Mouse (Mus musculus): Measurements from ENCODE around the gene Ccdc136. TPM values are rescaled to one million over a fixed set of nuclear protein-coding genes. Genes with fewer than 3 reads are reported as not detected.

Ccdc136 gene
- total RNA-seq, 2 experiments from 2014 or later, result 95.7 to 101 TPM

- intact Hi-C loops (cut with DNase I), result no loop called here
These were observed 38.0 kb downstream of the Ccdc136 start for GRCm38 (mm10) chr6:29433804-29434795.

GRCm38 (mm10) chr6:29434911-29435691, 39.0 kb downstream of the Ccdc136 start:
- intact Hi-C loops (cut with DNase I), result no loop called here
- peak in 1 of 2 experiments; percentile 80 for DNase-seq (ENCODE audit: extremely low spot score in 1 of 2, low spot score in 2 of 2)

More at GRCm38 (mm10) chr6:29433804-29434795, 38.0 kb downstream of the Ccdc136 start:
- DNase-seq (ENCODE audit: extremely low spot score in 1 of 2, low spot score in 2 of 2), result peak in 1 of 2 experiments; percentile 48

GRCm38 (mm10) chr6:29435940-29436451, 39.9 kb downstream of the Ccdc136 start:
- DNase-seq (ENCODE audit: extremely low spot score in 1 of 2, low spot score in 2 of 2), result peak in 1 of 2 experiments; percentile 54
- intact Hi-C loops (cut with DNase I), result no loop called here

- intact Hi-C loops (cut with DNase I), result no loop called here
- DNase-seq (ENCODE audit: extremely low spot score in 1 of 2, low spot score in 2 of 2), result peak in 1 of 2 experiments; percentile 65
These were observed 40.4 kb downstream of the Ccdc136 start for GRCm38 (mm10) chr6:29436461-29436934.

- DNase-seq (ENCODE audit: extremely low spot score in 1 of 2, low spot score in 2 of 2), result peak in 1 of 2 experiments; percentile 30
- intact Hi-C loops (cut with DNase I), result no loop called here
These were observed 43.1 kb downstream of the Ccdc136 start for GRCm38 (mm10) chr6:29439251-29439650.

GRCm38 (mm10) chr6:29439789-29440188, 43.7 kb downstream of the Ccdc136 start:
- intact Hi-C loops (cut with DNase I), result no loop called here
- DNase-seq (ENCODE audit: extremely low spot score in 1 of 2, low spot score in 2 of 2), result peak in 1 of 2 experiments; percentile 13

- intact Hi-C loops (cut with DNase I), result no loop called here
- DNase-seq (ENCODE audit: extremely low spot score in 1 of 2, low spot score in 2 of 2), result peak in 1 of 2 experiments; percentile 55
These were observed 48.7 kb downstream of the Ccdc136 start for GRCm38 (mm10) chr6:29444773-29445172.

- intact Hi-C loops (cut with DNase I), result no loop called here
- peak in 1 of 2 experiments; percentile 33 for DNase-seq (ENCODE audit: extremely low spot score in 1 of 2, low spot score in 2 of 2)
These were observed 49.2 kb downstream of the Ccdc136 start for GRCm38 (mm10) chr6:29445354-29445753.

GRCm38 (mm10) chr6:29449858-29450257, 53.7 kb downstream of the Ccdc136 start:
- DNase-seq (ENCODE audit: extremely low spot score in 1 of 2, low spot score in 2 of 2), result no peak
- intact Hi-C loops (cut with DNase I), result no loop called here

- DNase-seq (ENCODE audit: extremely low spot score in 1 of 2, low spot score in 2 of 2), result no peak
These were observed 54.6 kb downstream of the Ccdc136 start for GRCm38 (mm10) chr6:29450667-29451066.

GRCm38 (mm10) chr6:29461502-29461901, 65.4 kb downstream of the Ccdc136 start:
- intact Hi-C loops (cut with DNase I), result no loop called here
- DNase-seq (ENCODE audit: extremely low spot score in 1 of 2, low spot score in 2 of 2), result no peak

More at GRCm38 (mm10) chr6:29450667-29451066, 54.6 kb downstream of the Ccdc136 start:
- intact Hi-C loops (cut with DNase I), result no loop called here

- DNase-seq (ENCODE audit: extremely low spot score in 1 of 2, low spot score in 2 of 2), result no peak
- intact Hi-C loops (cut with DNase I), result no loop called here
These were observed 67.3 kb downstream of the Ccdc136 start for GRCm38 (mm10) chr6:29463388-29463787.

GRCm38 (mm10) chr6:29467583-29468354, 71.7 kb downstream of the Ccdc136 start, which contains the start of gene Atp6v1f:
Atp6v1f (plus strand) TSS chr6:29467718.
- DNase-seq (ENCODE audit: extremely low spot score in 1 of 2, low spot score in 2 of 2), result peak; percentile 87 to 94

GRCm38 (mm10) chr6:29468851-29469250, 72.7 kb downstream of the Ccdc136 start:
- intact Hi-C loops (cut with DNase I), result no loop called here
- DNase-seq (ENCODE audit: extremely low spot score in 1 of 2, low spot score in 2 of 2), result no peak

More at GRCm38 (mm10) chr6:29467583-29468354, 71.7 kb downstream of the Ccdc136 start, which contains the start of gene Atp6v1f:
- intact Hi-C loops (cut with DNase I), result no loop called here

- DNase-seq (ENCODE audit: extremely low spot score in 1 of 2, low spot score in 2 of 2), result no peak
These were observed 75.0 kb downstream of the Ccdc136 start, which contains the start of gene Atp6v1fnb for GRCm38 (mm10) chr6:29471137-29471536. Atp6v1fnb (plus strand) TSS chr6:29471437.

GRCm38 (mm10) chr6:29473941-29474691, 78.0 kb downstream of the Ccdc136 start:
- intact Hi-C loops (cut with DNase I), result no loop called here
- peak; percentile 46 to 90 for DNase-seq (ENCODE audit: extremely low spot score in 1 of 2, low spot score in 2 of 2)

More at GRCm38 (mm10) chr6:29471137-29471536, 75.0 kb downstream of the Ccdc136 start, which contains the start of gene Atp6v1fnb:
- intact Hi-C loops (cut with DNase I), result no loop called here

- intact Hi-C loops (cut with DNase I), result no loop called here
These were observed 78.6 kb downstream of the Ccdc136 start for GRCm38 (mm10) chr6:29474736-29475135.

More at GRCm38 (mm10) chr6:29474736-29475135, 78.6 kb downstream of the Ccdc136 start:
- DNase-seq (ENCODE audit: extremely low spot score in 1 of 2, low spot score in 2 of 2), result no peak
